9 mouse cellular contexts compared by ENCODE assay signal in genomic region chr2:32404663-32405062, GRCm38 (mm10). TPM values are rescaled to one million over a fixed set of nuclear protein-coding genes. Genes with fewer than 3 reads are reported as not detected.
A peak's percentile ranks its signal among the peaks of the same experiment; 100 is the strongest.
DNase-seq lines count a peak whose midpoint lies in the region; ATAC-seq lines count a peak whose summit lies in the region.
"Had no signal": no experiment of that assay in that cellular context is flagged by ENCODE, and none has a peak within 500 bp of the region (broad histone marks: within the 10 kb centered on the region; RNA-seq: fewer than 3 reads in every experiment).

No protein-coding gene starts in this region.

- 0 out of 2 replicates have a peak, but pooled peaks have one; percentile 30 for ATAC-seq in hindbrain, embryonic 12.5 days (ENCODE audit: low FRiP score)

- no peak overlapping the region for H3K27ac ChIP-seq in hindbrain, embryonic 12.5 days

- H3K9me3 ChIP-seq in hindbrain, embryonic 12.5 days (replicated peaks): no peaks in the 10 kb centered on the region

- H3K9ac ChIP-seq in hindbrain, embryonic 12.5 days: no peak overlapping the region

- H3K4me2 ChIP-seq in hindbrain, embryonic 12.5 days (replicated peaks): no peak overlapping the region

- peak; percentile 90 for DNase-seq in T-cell, adult 2 months (ENCODE audit: low spot score)
- peak; percentile 97 for DNase-seq in cerebellum, adult 8-10 months
- peak; percentile 98 for DNase-seq in forelimb bud, embryonic 11.5 days (ENCODE audit: low read depth, low spot score)
- peak; percentile 87 for DNase-seq in left cerebral cortex, adult 11 months (ENCODE audit: low spot score)
- peak; percentile 98 for DNase-seq in mesoderm, embryonic 11.5 days (ENCODE audit: low read depth, low spot score)
- peak; percentile 87 for DNase-seq in right cerebral cortex, postnatal 25 days
- DNase-seq in urinary bladder, postnatal 4 days (ENCODE audit: low spot score in 2 of 2): peak; percentile 79 to 94

- WGBS in hindbrain, embryonic 12.5 days: 18% methylated on average over 2 of the region's 2 CpGs

- no peaks in the 10 kb centered on the region for H3K27me3 ChIP-seq in hindbrain, embryonic 12.5 days

- no peaks in the 10 kb centered on the region for H3K4me1 ChIP-seq in hindbrain, embryonic 12.5 days

- H3K36me3 ChIP-seq in hindbrain, embryonic 12.5 days: peaks cover 31% of the 10 kb centered on the region

- H3K4me3 ChIP-seq in hindbrain, embryonic 12.5 days: no peak overlapping the region
- H3K4me3 ChIP-seq: myocyte had no signal

RNA-seq across cellular contexts. Expression of gene Ptges2, which starts 9.0 kb away (rescaled TPM):
- polyA plus RNA-seq in hindbrain, embryonic 12.5 days (2016; fragmentation: Nextera tagmentation; extraction: Ambion mirVana): 34.5 and 35.1 TPM in 2 replicates

RNA-seq across cellular contexts. Expression of gene Lcn2, which starts 16.6 kb away (rescaled TPM):
- polyA plus RNA-seq in hindbrain, embryonic 12.5 days (2016; fragmentation: Nextera tagmentation; extraction: Ambion mirVana): 0.95 and 1.2 TPM in 2 replicates

RNA-seq across cellular contexts. Expression of gene 1110008P14Rik, which starts 22.9 kb away (rescaled TPM):
- 62.6 and 72.8 TPM in 2 replicates for polyA plus RNA-seq in hindbrain, embryonic 12.5 days (2016; fragmentation: Nextera tagmentation; extraction: Ambion mirVana)

RNA-seq across cellular contexts. Expression of gene Naif1, which starts 45.6 kb away (rescaled TPM):
- polyA plus RNA-seq in hindbrain, embryonic 12.5 days (2016; fragmentation: Nextera tagmentation; extraction: Ambion mirVana): 5.9 and 6.2 TPM in 2 replicates

RNA-seq across cellular contexts. Expression of gene Slc25a25, which starts 46.6 kb away (rescaled TPM):
- 40.2 and 41.6 TPM in 2 replicates for polyA plus RNA-seq in hindbrain, embryonic 12.5 days (2016; fragmentation: Nextera tagmentation; extraction: Ambion mirVana)
